Mouse (Mus musculus) bone marrow, adult 2 months (tissue): Measurements from ENCODE around the gene Cenpc1. TPM values are rescaled to one million over a fixed set of nuclear protein-coding genes. Genes with fewer than 3 reads are reported as not detected.

Experiments used
- H3K27ac ChIP-seq: fragments of 200-500 bp; 2 replicates; pipeline ENCODE4 v1.5.1; 2012; ENCODE audit warnings: low read depth, mild to moderate bottlenecking, control low read depth, inconsistent platforms, low read length; ENCODE audit not compliant: control insufficient read depth, poor library complexity, insufficient read depth
- H3K4me1 ChIP-seq: fragments of 200-500 bp; 2 replicates; pipeline ENCODE4 v1.6.1; 2011; ENCODE audit warnings: low read length; ENCODE audit not compliant: control insufficient read depth, insufficient read depth
- H3K4me3 ChIP-seq: fragments of 200-500 bp; replicated peaks from 2 replicates; pipeline ENCODE3; 2011; ENCODE audit warnings: mild to moderate bottlenecking, low read depth, low read length, control low read depth; ENCODE audit not compliant: control insufficient read depth
- CTCF ChIP-seq: fragments of 200-500 bp; IDR thresholded peaks from 2 replicates; pipeline ENCODE4 v1.5.1; 2011; ENCODE audit warnings: low read length, control low read depth; ENCODE audit not compliant: control insufficient read depth, insufficient read depth
- POLR2A ChIP-seq: fragments of 200-500 bp; IDR thresholded peaks from 2 replicates; pipeline ENCODE4 v1.6.1; 2011; ENCODE audit warnings: low read depth, mild to moderate bottlenecking, control low read depth, low read length, borderline replicate concordance; ENCODE audit not compliant: control insufficient read depth
- WGBS: fragments of 180-500 bp; shearing (Covaris S2); methylation state at CpG from one replicate; pipeline ENCODE4 v1.1.7; 2018; 5-methylcytosine and 5-hydroxymethylcytosine counted together
- polyA plus RNA-seq: library from polyadenylated mRNA; stranded (reverse); fragments of >200 nt; gene quantifications from 2 replicates; pipeline ENCODE4 v1.2.4, GENCODE M21; 2011; ENCODE audit warnings: low replicate concordance; ENCODE audit not compliant: missing spikeins, insufficient read depth, insufficient read length

Gene Cenpc1
- polyA plus RNA-seq, 1 experiment = 16.1 TPM

DNA sequence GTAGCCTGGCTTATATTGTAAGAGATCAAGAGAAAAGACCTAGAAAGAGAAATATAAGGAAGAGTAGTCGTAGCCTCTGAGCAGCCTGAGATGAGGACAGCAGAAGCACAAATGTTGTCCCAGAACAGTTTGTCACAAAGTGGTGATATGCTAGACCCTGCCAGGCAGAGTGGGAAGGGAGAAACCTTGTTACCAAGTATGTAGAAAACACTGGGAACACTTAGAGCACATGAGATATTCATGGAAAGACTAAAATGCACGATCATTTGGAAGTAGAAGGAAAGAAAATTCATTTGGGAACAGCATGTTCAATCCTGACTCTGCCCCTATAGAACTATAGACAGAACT lies 77.9 kb downstream of the Cenpc1 start:
- no peak for TF ChIP-seq CTCF
- TF ChIP-seq POLR2A = no peak
- no peak overlapping the region for H3K27ac ChIP-seq
- H3K4me1 ChIP-seq = no peaks in the 10 kb centered on the region
- H3K4me3 ChIP-seq = no peak overlapping the region
- 72% methylated on average over 2 of the region's 2 CpGs for WGBS

DNA sequence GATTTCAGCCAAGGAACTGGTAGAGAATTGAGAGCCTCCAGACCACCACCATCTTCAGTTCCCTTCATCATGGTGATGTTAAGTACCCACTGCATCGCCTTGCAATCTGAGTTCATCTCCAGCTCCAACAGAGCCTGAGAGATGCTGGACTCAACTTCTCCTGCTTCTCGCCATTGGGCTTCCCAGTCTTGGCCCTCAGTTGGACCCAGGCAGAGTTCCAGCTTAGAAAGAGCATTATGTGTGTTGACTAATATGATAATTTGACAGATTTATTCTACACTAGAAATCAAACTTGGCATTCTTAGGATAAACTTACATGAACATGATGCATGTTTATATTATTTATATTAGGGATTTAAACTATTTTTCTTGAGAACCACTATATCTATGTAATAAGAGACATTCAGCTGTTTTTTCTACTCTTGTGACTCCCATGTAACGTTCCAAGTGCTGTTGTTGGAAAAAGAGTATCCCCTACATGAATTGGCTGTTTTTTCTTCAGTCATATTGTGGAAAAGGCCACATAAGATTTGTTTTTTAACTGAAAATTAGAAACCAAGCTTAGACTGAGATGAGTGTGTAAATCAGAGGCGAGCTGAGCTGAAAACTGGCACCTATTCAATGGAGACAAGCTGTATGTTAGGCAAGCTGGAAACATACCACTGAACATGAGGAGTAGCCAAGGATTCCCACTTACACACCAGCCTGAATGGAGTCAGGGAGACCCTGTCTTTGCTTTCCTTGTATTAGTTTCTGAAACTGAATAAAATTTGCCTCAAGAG lies 78.5 kb downstream of the Cenpc1 start:
- 62% methylated on average over 4 of the region's 4 CpGs for WGBS
- Histone ChIP-seq H3K4me3 (no peak overlapping the region), H3K27ac (no peak overlapping the region), H3K4me1 (no peaks in the 10 kb centered on the region)
- TF ChIP-seq CTCF = no peak
- TF ChIP-seq POLR2A = no peak

- TF ChIP-seq POLR2A = no peak
- no peak for TF ChIP-seq CTCF
- no peak overlapping the region for H3K4me3 ChIP-seq
- 53% methylated on average over 8 of the region's 8 CpGs for WGBS
- no peaks in the 10 kb centered on the region for H3K4me1 ChIP-seq
- H3K27ac ChIP-seq = no peak overlapping the region
Measured at GRCm38 (mm10) chr5:85977646-85978426, 87.5 kb downstream of the Cenpc1 start.

DNA sequence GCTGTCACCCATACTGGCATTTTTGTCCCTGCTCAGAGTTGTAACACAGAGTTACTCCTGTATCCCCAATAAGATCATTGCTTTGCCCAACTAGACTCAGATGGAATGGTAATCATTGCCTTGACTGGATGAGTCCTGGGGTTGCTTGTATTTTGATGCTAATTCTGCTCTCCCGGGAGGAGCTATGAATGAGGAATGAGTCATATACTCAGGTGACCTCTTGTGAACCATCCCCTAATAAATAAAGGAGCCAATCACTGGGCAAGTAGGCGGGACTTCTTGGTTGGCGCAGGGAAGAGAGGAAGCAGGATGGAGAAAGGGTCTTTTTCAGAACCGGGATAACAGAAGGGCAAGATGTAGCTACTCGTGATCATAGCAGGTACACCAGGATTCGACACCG lies 102.6 kb downstream of the Cenpc1 start:
- H3K4me1 ChIP-seq = no peaks in the 10 kb centered on the region; the same call in 1 of the 2 replicates
- WGBS = 82% methylated on average over 7 of the region's 7 CpGs
- no peak overlapping the region for H3K4me3 ChIP-seq
- no peak for TF ChIP-seq CTCF
- TF ChIP-seq POLR2A = no peak
- no peak overlapping the region for H3K27ac ChIP-seq

Other genes starting within 250 kb of the Cenpc1 start
- 6.9 and 30.1 TPM in 2 replicates for gene Stap1, start 6.2 kb upstream of the Cenpc1 start, polyA plus RNA-seq
- 2.0 and 5.1 TPM in 2 replicates for gene Uba6, start 107.2 kb upstream of the Cenpc1 start, polyA plus RNA-seq
- gene Gnrhr, start 132.3 kb upstream of the Cenpc1 start, polyA plus RNA-seq = not detected in 2 replicates
- not detected in 2 replicates for gene Tmprss11c, start 223.7 kb upstream of the Cenpc1 start, polyA plus RNA-seq